Mouse (Mus musculus) hindbrain, embryonic 13.5 days (tissue): ENCODE measurements around the gene Mt4. TPM values are rescaled to one million over a fixed set of nuclear protein-coding genes. Genes with fewer than 3 reads are reported as not detected.
"Not testable (repeated sequence)": the region's sequence is repeated elsewhere in the genome, so short reads cannot be mapped to it uniquely, and the experiment has no call there.

Experiments used
- ATAC-seq: fragments of 200-750 bp; cut with Nextera tagmentation; 2 replicates; pipeline ENCODE4 v1.8.0; 2017; ENCODE audit warnings: moderate TSS enrichment; ENCODE audit not compliant: low FRiP score
- H3K27ac ChIP-seq: fragments of 300-500 bp; sonication (generic); 2 replicates; pipeline ENCODE4 v1.5.1; 2015; ENCODE audit warnings: inconsistent platforms, mild to moderate bottlenecking, moderate library complexity
- H3K27me3 ChIP-seq: fragments of 300-500 bp; sonication (generic); 2 replicates; pipeline ENCODE4 v1.6.1; 2015; ENCODE audit warnings: mild to moderate bottlenecking, inconsistent platforms
- H3K36me3 ChIP-seq: fragments of 300-500 bp; sonication (generic); 2 replicates; pipeline ENCODE4 v1.6.1; 2015; ENCODE audit warnings: mild to moderate bottlenecking, inconsistent platforms
- H3K4me1 ChIP-seq: fragments of 300-500 bp; sonication (generic); replicated peaks from 2 replicates; pipeline ENCODE4 v1.6.1; 2015; ENCODE audit warnings: inconsistent platforms
- H3K4me2 ChIP-seq: fragments of 300-500 bp; sonication (generic); 2 replicates; pipeline ENCODE4 v1.6.1; 2015; ENCODE audit warnings: inconsistent platforms, mild to moderate bottlenecking, moderate library complexity
- H3K4me3 ChIP-seq: fragments of 300-500 bp; sonication (generic); 2 replicates; pipeline ENCODE4 v1.5.1; 2015; ENCODE audit warnings: mild to moderate bottlenecking, inconsistent platforms
- H3K9ac ChIP-seq: fragments of 300-500 bp; sonication (generic); 2 replicates; pipeline ENCODE4 v1.6.1; 2015; ENCODE audit warnings: mild to moderate bottlenecking, inconsistent platforms
- H3K9me3 ChIP-seq: fragments of 300-500 bp; sonication (generic); 2 replicates; pipeline ENCODE4 v1.6.1; 2016; ENCODE audit warnings: inconsistent platforms
- WGBS: fragments of 180-500 bp; shearing (Covaris S2); methylation state at CpG from one replicate; pipeline ENCODE4 v1.1.7; 2015; 5-methylcytosine and 5-hydroxymethylcytosine counted together
- polyA plus RNA-seq: library from polyadenylated mRNA; unstranded; fragments of >200 nt; fragmentation: Nextera tagmentation; extraction: Ambion mirVana; gene quantifications from 2 replicates; pipeline ENCODE4 v1.2.1, GENCODE M21; 2015

The Mt4 gene
- polyA plus RNA-seq, 1 experiment from 2014 or later, result not detected

DNA sequence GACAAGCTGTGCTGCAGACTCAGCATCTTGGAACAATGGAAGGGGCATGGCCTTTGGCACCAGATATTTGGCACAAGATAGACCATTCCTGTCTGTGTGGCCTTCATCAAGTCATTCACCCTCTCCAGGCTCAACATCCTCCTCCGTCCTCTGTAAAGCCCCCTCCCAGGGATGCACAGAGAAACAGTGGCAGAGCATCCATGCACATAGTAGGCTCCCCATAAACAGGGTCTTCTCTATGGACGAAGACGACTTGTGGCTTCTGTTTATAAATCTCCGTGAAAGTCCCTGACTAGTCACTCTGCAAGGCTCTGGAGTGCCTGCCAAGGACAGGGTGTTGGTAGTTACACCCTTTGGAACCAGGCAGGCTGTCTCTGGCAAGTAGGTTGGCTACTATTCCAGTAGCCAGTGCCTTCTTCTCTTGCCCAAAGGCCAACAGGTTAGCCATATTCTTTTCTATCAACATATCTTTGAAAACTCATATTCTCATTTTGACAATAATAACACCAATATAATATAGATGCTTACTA lies 3.3 kb downstream of the Mt4 start:
- WGBS, result 88% methylated on average over 4 of the region's 4 CpGs

DNA sequence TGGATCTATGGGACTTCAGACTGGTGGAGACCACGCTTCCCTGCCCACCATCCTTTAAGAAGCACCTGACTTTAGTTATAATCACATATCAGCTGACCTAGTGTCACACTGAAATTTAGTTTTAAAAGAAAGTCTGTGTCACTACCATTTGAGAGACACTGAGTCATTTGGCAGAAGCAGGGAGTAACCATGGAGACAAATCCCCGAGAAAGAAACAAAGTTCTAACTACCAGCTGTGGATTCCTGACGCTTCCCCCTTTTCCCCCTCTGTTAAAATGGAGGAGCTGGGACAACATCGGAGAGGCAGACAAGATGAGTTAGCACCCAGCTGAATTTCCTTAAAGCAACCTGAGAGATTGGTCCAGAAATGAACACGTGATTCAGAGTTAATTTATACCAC lies 11.2 kb downstream of the Mt4 start:
- Histone ChIP-seq H3K9me3 (no peaks in the 10 kb centered on the region), H3K36me3 (no peaks in the 10 kb centered on the region), H3K9ac (no peak overlapping the region), H3K4me1 (peaks cover 13% of the 10 kb centered on the region), H3K27ac (no peak overlapping the region), H3K27me3 (peaks cover 2% of the 10 kb centered on the region; the same call in 1 of the 2 replicates), H3K4me2 (no peak overlapping the region), H3K4me3 (no peak overlapping the region)
- 45% methylated on average over 5 of the region's 5 CpGs for WGBS
- no peak for ATAC-seq

More for the DNA sequence above, 3.3 kb downstream of the Mt4 start:
- H3K4me1 ChIP-seq, result no peaks in the 10 kb centered on the region
- ATAC-seq, result no peak
- H3K36me3 ChIP-seq, result no peaks in the 10 kb centered on the region
- H3K4me2 ChIP-seq, result no peak overlapping the region
- no peak overlapping the region for H3K27ac ChIP-seq
- 0 out of 2 replicates have a peak, but pooled peaks cover 3% of the 10 kb centered on the region for H3K9me3 ChIP-seq
- no peaks in the 10 kb centered on the region for H3K27me3 ChIP-seq
- no peak overlapping the region for H3K4me3 ChIP-seq
- H3K9ac ChIP-seq, result no peak overlapping the region

DNA sequence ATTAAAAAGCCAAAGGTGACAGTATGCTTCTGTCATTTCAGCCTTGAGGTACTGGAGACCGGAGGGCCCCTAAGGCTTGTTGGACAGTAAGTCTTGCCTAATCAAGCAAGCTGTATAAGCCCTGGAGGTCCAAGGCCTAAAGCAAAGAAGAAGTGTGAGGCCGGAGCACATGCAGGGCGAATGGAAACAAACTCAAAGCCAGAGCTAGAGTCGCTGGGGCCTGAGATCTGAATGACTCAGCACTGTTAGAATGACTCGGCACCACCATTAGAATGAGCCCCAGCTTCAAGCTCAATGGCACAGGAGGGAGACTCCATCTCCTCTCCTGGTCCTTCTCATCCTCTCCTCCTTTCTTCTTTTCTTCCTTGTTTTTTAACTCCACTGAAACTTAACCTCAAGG lies 13.9 kb downstream of the Mt4 start:
- no peak overlapping the region for H3K27ac ChIP-seq
- H3K4me2 ChIP-seq, result no peak overlapping the region
- H3K27me3 ChIP-seq, result peaks cover 7% of the 10 kb centered on the region; the same call in 1 of the 2 replicates
- H3K36me3 ChIP-seq, result no peaks in the 10 kb centered on the region
- no peak for ATAC-seq
- no peaks in the 10 kb centered on the region for H3K9me3 ChIP-seq
- H3K4me3 ChIP-seq, result no peak overlapping the region
- WGBS, result 79% methylated on average over 5 of the region's 5 CpGs
- peaks cover 24% of the 10 kb centered on the region for H3K4me1 ChIP-seq
- H3K9ac ChIP-seq, result no peak overlapping the region

DNA sequence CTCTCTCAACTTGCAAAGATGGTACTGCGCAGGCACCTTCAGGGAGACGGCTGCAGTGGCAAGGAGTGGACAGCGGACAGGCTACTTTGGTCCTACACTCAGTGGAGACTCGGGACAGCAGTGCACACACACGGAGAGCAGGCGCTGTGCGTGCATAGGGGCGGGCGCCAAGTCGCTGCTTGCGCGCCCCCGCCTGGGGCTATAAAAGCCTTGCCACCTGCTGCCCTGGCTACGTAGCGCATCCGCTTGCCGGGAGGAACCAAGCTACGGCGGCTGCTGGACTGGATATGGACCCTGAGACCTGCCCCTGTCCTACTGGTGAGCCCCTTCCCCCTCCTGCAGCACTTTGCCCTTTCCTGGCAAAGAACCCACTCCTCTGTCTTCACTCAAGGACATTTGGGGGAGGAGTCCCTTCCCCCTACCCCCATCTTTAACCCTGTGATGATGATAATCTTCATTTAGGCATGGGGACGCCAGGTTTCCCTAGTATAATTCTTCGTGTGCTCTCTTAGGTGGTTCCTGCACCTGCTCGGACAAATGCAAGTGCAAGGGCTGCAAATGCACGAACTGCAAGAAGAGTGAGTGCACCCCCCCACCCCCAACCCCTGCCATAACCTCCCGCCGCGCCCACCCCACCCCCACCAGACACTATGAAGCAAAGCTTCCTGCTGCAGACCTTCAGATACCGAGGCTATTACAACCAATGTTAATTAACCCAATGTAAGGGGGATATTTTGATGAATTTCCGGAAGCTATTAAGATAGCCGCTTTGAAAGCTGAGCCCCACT lies 15.7 kb downstream of the Mt4 start, which contains the start of gene Mt3:
Mt3 (plus strand) TSS at position 95 of the 788 bp plus-strand sequence.
- Histone ChIP-seq H3K27me3 (peaks cover 7% of the 10 kb centered on the region; the same call in 1 of the 2 replicates), H3K4me3 (peak within 1 kb of the TSS; percentile 47), H3K9me3 (no peaks in the 10 kb centered on the region), H3K36me3 (no peaks in the 10 kb centered on the region), H3K4me1 (peaks cover 24% of the 10 kb centered on the region), H3K4me2 (peak within 1 kb of the TSS; percentile 75), H3K9ac (peak within 1 kb of the TSS; percentile 64), H3K27ac (0 out of 2 replicates have a peak within 1 kb of the TSS, but pooled peaks have one; percentile 42)
- peak; percentile 85 for ATAC-seq
- WGBS, result 2% methylated on average over 29 of the region's 29 CpGs

DNA sequence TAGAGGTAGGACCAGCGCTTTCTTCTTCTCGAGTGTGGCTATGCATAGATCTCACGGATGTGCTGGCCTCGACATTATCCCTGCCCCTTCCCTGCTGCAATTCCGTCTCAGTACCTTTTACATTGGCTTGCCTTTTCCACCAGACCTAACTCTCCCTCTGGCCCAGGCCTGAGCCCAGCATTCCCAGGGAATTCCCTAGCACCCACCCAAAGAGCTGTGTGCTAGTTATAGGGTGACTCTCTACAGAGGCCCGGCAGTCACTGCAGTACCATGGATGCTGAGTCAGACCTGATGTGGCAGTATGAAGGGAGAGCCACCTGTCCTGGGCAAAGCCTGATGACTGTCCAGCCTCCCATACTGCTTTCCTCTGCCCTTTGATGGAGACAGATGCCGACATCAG lies 16.5 kb downstream of the Mt4 start:
- ATAC-seq, result peak; percentile 46; the same call in 1 of the 2 replicates
- H3K9me3 ChIP-seq, result no peaks in the 10 kb centered on the region
- H3K4me1 ChIP-seq, result peaks cover 24% of the 10 kb centered on the region
- peak overlapping the region; percentile 75 for H3K4me2 ChIP-seq
- H3K4me3 ChIP-seq, result peak overlapping the region; percentile 47
- H3K27me3 ChIP-seq, result peaks cover 7% of the 10 kb centered on the region; the same call in 1 of the 2 replicates
- peak overlapping the region; percentile 64 for H3K9ac ChIP-seq
- 22% methylated on average over 7 of the region's 7 CpGs for WGBS
- H3K36me3 ChIP-seq, result no peaks in the 10 kb centered on the region
- H3K27ac ChIP-seq, result peak overlapping the region; percentile 71

DNA sequence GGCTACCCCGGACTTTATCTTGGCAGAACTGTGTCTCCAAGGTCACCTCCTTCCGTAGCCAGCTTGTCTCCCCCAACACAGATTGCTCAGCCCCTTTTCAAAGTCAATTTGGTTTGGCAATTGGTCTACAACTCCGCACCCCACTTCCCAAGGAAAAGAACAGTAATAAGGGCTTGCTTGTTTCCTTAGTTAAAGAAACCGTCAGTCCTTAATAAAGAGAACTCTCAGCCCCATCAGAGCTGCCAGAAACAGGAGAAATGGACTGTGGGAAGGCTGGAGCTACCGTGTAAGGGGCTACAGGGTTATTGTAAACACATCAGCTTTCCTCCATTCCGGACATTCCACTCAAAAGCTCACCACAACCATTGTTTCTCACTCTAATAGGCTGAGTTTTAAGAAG lies 17.5 kb downstream of the Mt4 start:
- H3K27me3 ChIP-seq, result peaks cover 7% of the 10 kb centered on the region; the same call in 1 of the 2 replicates
- peak; percentile 22; the same call in 1 of the 2 replicates for ATAC-seq
- peak overlapping the region; percentile 71 for H3K27ac ChIP-seq
- H3K9me3 ChIP-seq, result no peaks in the 10 kb centered on the region
- H3K36me3 ChIP-seq, result no peaks in the 10 kb centered on the region
- H3K4me3 ChIP-seq, result no peak overlapping the region
- H3K4me1 ChIP-seq, result peaks cover 24% of the 10 kb centered on the region
- WGBS, result 40% methylated on average over 6 of the region's 6 CpGs
- no peak overlapping the region for H3K9ac ChIP-seq
- H3K4me2 ChIP-seq, result no peak overlapping the region

DNA sequence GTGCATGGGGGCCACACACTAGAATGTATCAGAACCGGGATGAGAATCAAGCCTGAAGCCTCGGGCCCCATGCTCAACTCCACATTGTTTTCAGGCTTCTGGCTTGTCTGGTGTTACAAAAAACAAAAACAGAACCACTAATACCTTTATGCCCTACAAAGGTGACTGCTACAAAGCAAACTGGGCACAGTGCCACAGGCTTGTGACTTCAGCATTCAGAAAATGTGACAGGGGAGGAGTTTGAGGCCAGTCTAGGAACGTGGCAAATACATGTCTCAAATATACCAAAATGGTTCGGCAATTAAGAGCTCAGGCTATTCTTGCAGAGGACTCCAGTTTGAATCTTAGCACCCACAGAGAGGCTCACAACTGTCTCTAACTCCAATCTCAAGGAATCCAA lies 19.1 kb downstream of the Mt4 start:
- WGBS, result 78% methylated on average over 4 of the region's 4 CpGs
- H3K4me2 ChIP-seq, result no peak overlapping the region
- H3K36me3 ChIP-seq, result no peaks in the 10 kb centered on the region
- no peaks in the 10 kb centered on the region for H3K9me3 ChIP-seq
- H3K27me3 ChIP-seq, result peaks cover 4% of the 10 kb centered on the region; the same call in 1 of the 2 replicates
- H3K4me1 ChIP-seq, result peaks cover 24% of the 10 kb centered on the region
- no peak overlapping the region for H3K9ac ChIP-seq
- H3K4me3 ChIP-seq, result no peak overlapping the region
- ATAC-seq, result no peak
- no peak overlapping the region for H3K27ac ChIP-seq

DNA sequence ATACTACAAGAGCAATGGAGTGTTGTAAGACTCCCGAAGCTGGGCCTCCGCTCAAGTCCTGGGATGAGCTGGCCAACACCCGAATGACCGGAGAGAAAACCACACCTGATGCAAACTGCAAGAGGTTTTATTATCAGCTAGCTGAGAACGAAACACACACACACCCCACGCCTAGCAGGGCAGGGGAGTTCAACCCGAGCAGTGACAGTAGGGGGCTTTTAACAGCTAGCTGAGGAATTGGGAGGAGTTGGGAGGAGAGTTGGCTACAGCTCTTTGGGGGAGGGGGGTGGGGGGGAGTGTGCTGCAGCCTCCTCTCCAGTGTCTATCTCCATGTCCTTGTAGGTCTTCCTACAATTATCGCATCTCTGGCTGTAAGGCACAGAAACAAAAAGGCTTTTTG lies 28.8 kb downstream of the Mt4 start:
- not testable (repeated sequence) for H3K9me3 ChIP-seq, H3K4me2 ChIP-seq, ATAC-seq, H3K36me3 ChIP-seq, H3K4me1 ChIP-seq, H3K27ac ChIP-seq, H3K4me3 ChIP-seq, H3K9ac ChIP-seq
- WGBS, result 71% methylated on average over 8 of the region's 8 CpGs
- peaks cover 20% of the 10 kb centered on the region for H3K27me3 ChIP-seq

DNA sequence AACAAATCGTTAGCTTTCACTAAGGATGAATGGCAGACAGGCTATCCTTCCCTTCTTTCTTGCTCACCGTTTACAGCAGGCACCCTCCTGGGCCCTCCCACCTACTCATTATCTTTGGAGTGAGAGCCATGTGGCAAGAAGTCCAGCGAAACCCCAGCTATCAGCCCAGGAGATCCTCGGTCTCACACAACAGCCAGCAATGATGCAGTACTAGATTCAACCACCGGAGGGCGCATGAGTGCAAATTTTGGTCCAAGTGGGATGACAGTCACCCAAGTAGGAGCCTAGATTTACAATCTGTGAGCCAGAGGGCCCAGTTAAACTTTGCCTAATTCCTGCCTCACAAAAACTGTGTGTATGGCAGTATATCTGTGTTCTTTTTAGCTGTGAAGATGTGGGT lies 30.2 kb downstream of the Mt4 start:
- H3K27ac ChIP-seq, result no peak overlapping the region
- 2% methylated on average over 6 of the region's 6 CpGs for WGBS
- peaks cover 35% of the 10 kb centered on the region for H3K27me3 ChIP-seq
- H3K9ac ChIP-seq, result no peak overlapping the region
- H3K4me1 ChIP-seq, result peaks cover 8% of the 10 kb centered on the region
- no peak overlapping the region; the same call in 1 of the 2 replicates for H3K4me2 ChIP-seq
- H3K9me3 ChIP-seq, result no peaks in the 10 kb centered on the region
- no peak overlapping the region for H3K4me3 ChIP-seq
- H3K36me3 ChIP-seq, result no peaks in the 10 kb centered on the region
- peak; percentile 61 for ATAC-seq

DNA sequence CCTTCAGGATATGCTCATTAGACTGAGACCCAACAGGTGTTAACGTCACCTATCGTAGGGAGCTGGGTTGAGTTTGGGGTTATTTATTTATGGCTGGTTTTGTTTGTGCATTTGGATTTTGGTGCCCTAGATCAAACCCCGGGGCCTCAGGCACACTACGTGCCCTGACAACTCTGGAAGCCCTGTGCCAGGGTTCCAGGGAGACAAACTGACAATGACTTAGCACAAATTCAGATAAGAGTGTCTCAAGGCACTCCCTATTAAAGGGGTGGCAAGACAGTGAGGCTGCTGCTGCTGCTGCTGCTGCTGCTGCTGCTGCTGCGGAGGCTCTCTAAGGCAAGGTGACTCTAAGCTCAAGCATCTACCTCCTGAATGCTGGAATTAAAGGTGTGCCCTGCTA lies 32.5 kb downstream of the Mt4 start:
- Histone ChIP-seq H3K4me2 (no peak overlapping the region), H3K4me1 (peaks cover 21% of the 10 kb centered on the region), H3K27me3 (peaks cover 58% of the 10 kb centered on the region), H3K4me3 (no peak overlapping the region), H3K9ac (no peak overlapping the region), H3K27ac (no peak overlapping the region), H3K36me3 (no peaks in the 10 kb centered on the region), H3K9me3 (no peaks in the 10 kb centered on the region)
- 85% methylated on average over 5 of the region's 5 CpGs for WGBS
- no peak for ATAC-seq

DNA sequence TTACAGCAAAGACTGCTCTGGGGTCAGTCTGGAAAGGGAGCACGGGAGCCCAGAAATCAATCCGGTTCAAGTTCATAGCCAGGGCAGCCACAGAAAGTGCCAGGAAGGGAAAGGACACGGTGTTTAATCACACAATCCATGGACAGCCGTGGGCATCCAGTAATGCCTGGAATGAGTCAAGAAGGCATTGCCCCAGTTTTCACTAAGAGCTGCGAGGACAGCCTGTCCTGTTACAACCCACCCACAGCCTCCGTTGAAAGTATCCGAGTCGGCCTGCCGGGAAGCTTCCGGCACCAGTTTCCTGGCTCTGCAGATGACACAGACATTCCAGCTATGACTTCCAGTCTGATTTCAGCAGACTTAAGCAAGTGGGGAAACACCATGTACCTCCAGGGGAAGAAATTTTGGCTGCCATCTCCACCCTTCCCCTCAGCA lies 34.3 kb downstream of the Mt4 start:
- Histone ChIP-seq H3K36me3 (no peaks in the 10 kb centered on the region), H3K9me3 (no peaks in the 10 kb centered on the region), H3K4me2 (peak overlapping the region; percentile 92), H3K4me1 (peaks cover 21% of the 10 kb centered on the region), H3K9ac (no peak overlapping the region), H3K27ac (no peak overlapping the region), H3K4me3 (no peak overlapping the region), H3K27me3 (peaks cover 76% of the 10 kb centered on the region)
- WGBS, result 51% methylated on average over 10 of the region's 10 CpGs
- no peak for ATAC-seq

DNA sequence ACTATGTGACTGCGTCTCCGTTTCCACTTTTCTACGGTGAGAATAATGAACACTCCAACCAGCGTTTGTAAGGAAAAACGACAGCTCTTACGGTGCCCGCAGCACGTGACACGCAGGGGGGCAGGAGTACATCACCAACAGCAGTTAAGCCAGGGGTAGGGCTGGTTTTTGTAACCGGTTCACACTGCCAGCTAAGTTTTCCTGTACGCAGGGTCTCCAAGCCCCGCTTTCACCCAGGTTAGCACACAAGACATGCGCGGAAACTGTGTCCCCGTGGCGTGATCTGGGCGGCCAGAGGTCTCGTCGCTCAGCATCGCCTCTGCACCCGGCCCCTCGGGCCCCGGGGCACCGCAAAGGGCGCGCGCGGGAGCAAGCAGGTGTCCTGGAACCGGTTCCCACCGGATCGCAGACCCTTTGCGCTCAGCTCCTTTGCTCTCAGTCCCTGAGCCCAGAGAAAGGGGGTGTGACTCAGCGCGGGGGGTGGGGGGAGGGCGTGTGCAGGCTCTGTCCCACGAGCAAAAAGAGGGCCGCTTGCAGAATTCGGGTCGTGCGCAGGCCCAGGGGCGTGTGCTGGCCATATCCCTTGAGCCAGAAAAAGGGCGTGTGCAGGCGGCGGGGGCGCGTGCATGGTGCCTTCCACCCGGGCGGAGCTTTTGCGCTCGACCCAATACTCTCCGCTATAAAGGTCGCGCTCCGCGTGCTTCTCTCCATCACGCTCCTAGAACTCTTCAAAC lies 35.2 kb downstream of the Mt4 start, which contains the start of gene Mt2:
Mt2 (plus strand) TSS at position 590 of the 734 bp plus-strand sequence.
- Histone ChIP-seq H3K4me2 (peak within 1 kb of the TSS; percentile 92), H3K9ac (peak within 1 kb of the TSS; percentile 64), H3K9me3 (no peaks in the 10 kb centered on the region), H3K27me3 (peaks cover 85% of the 10 kb centered on the region), H3K4me3 (peak within 1 kb of the TSS; percentile 47), H3K27ac (no peak within 1 kb of the TSS), H3K36me3 (no peaks in the 10 kb centered on the region), H3K4me1 (peaks cover 21% of the 10 kb centered on the region)
- WGBS, result under 1% methylated on average over 56 of the region's 56 CpGs
- ATAC-seq, result peak; percentile 43
